Mouse (Mus musculus) spleen, adult 2 months (tissue): ENCODE data around the gene Hcfc1. TPM values are rescaled to one million over a fixed set of nuclear protein-coding genes. Genes with fewer than 3 reads are reported as not detected.

Source experiments
- DNase-seq, 2 experiments: peaks; one replicate each; pipeline versions ENCODE4 v3.0.0 to v3.0.0-alpha.2; 2012 to 2021; ENCODE audit warnings: low spot score in 2 of 2, low read depth in 1 of 2
- H3K27ac ChIP-seq: fragments of 200-500 bp; 2 replicates; pipeline ENCODE4 v1.5.1; 2012; ENCODE audit warnings: low read length, inconsistent platforms; ENCODE audit not compliant: insufficient read depth
- H3K27me3 ChIP-seq: fragments of 200-500 bp; 2 replicates; pipeline ENCODE4 v1.6.1; 2012; ENCODE audit warnings: mild to moderate bottlenecking, moderate library complexity, low read length, inconsistent platforms; ENCODE audit not compliant: control insufficient read depth, insufficient read depth
- H3K36me3 ChIP-seq: fragments of 200-500 bp; 2 replicates; pipeline ENCODE4 v1.6.1; 2012; ENCODE audit warnings: mild to moderate bottlenecking, low read length, inconsistent platforms; ENCODE audit not compliant: control insufficient read depth, insufficient read depth
- H3K4me1 ChIP-seq: fragments of 200-500 bp; 2 replicates; pipeline ENCODE4 v1.6.1; 2011; ENCODE audit warnings: inconsistent platforms; ENCODE audit not compliant: control insufficient read depth, insufficient read depth, insufficient read length
- H3K4me3 ChIP-seq: fragments of 200-500 bp; 2 replicates; pipeline ENCODE4 v1.5.1; 2011; ENCODE audit warnings: mild to moderate bottlenecking, inconsistent platforms; ENCODE audit not compliant: insufficient read depth, insufficient read length; ENCODE audit errors: extremely low read depth
- CTCF ChIP-seq: fragments of 200-500 bp; IDR thresholded peaks from 2 replicates; pipeline ENCODE4 v1.5.1; 2011; ENCODE audit warnings: mild to moderate bottlenecking, inconsistent platforms; ENCODE audit not compliant: insufficient read depth, insufficient read length, insufficient replicate concordance; ENCODE audit errors: extremely low read depth
- POLR2A ChIP-seq: fragments of 200-500 bp; IDR thresholded peaks from 2 replicates; pipeline ENCODE4 v1.6.1; 2011; ENCODE audit warnings: low read depth, low read length, inconsistent platforms
- WGBS: fragments of 180-500 bp; shearing (Covaris S2); methylation state at CpG from one replicate; pipeline ENCODE4 v1.1.7; 2018; 5-methylcytosine and 5-hydroxymethylcytosine counted together
- polyA plus RNA-seq: library from polyadenylated mRNA; depleted of rRNA; stranded (reverse); fragments of >200 nt; gene quantifications from 2 replicates; pipeline ENCODE4 v1.2.3, GENCODE M21; 2012; rRNA removed

Gene Hcfc1
- 71.1 and 88.1 TPM in 2 replicates for polyA plus RNA-seq

GRCm38 (mm10) chrX:73966248-73967176 lies at the start of gene Hcfc1:
Gene Hcfc1, minus strand, starts transcription at chrX:73966357.
- 21% methylated on average over 58 of the region's 58 CpGs for WGBS
- peak; percentile 80 to 84 for DNase-seq
- Histone ChIP-seq H3K27ac (peak within 1 kb of the TSS; percentile 100), H3K27me3 (no peaks in the 10 kb centered on the region), H3K4me3 (peak within 1 kb of the TSS; percentile 99), H3K36me3 (no peaks in the 10 kb centered on the region), H3K4me1 (peaks cover 3% of the 10 kb centered on the region; the same call in 1 of the 2 replicates)
- TF ChIP-seq POLR2A = peak; percentile 25
- TF ChIP-seq CTCF = no peak

- H3K4me1 ChIP-seq = no peaks in the 10 kb centered on the region
- TF ChIP-seq POLR2A (no peak), CTCF (no peak)
- H3K36me3 ChIP-seq = peaks cover 11% of the 10 kb centered on the region
- DNase-seq = no peak
- no peak overlapping the region for H3K4me3 ChIP-seq
- no peak overlapping the region for H3K27ac ChIP-seq
- WGBS = 68% methylated on average over 1 of the region's 1 CpGs
- no peaks in the 10 kb centered on the region for H3K27me3 ChIP-seq
These were observed 48.4 kb upstream of the Hcfc1 start for GRCm38 (mm10) chrX:74014597-74014996.

- 79% methylated on average over 8 of the region's 8 CpGs for WGBS
- Histone ChIP-seq H3K36me3 (no peaks in the 10 kb centered on the region), H3K27me3 (no peaks in the 10 kb centered on the region), H3K4me1 (no peaks in the 10 kb centered on the region), H3K27ac (no peak overlapping the region), H3K4me3 (no peak overlapping the region)
- no peak for DNase-seq
- TF ChIP-seq CTCF = no peak
- TF ChIP-seq POLR2A = no peak
These were observed 41.9 kb upstream of the Hcfc1 start for GRCm38 (mm10) chrX:74008063-74008462.

DNA sequence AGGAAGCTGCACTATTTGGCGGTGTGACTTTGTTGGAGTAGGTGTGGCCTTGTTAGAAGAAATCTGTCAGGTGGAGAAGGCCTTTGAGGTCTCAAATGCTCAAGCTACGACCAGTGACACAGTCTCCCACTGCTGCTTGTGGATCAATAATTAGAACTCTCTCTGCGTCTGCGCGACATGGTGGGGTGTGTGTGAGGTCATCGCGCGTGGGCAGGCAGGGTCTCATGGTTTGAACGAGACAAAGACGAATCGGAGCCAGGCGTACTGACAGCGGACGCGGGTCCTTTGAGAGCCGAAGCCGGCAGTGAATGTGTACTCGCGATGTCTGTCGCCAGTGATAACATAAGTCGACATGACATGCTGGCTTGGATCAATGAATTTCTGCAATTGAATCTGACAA lies 40.2 kb upstream of the Hcfc1 start:
- TF ChIP-seq POLR2A (no peak), CTCF (no peak)
- Histone ChIP-seq H3K4me1 (no peaks in the 10 kb centered on the region), H3K27ac (no peak overlapping the region), H3K36me3 (no peaks in the 10 kb centered on the region), H3K4me3 (no peak overlapping the region), H3K27me3 (no peaks in the 10 kb centered on the region)
- WGBS = 91% methylated on average over 21 of the region's 21 CpGs
- no peak for DNase-seq

- H3K27ac ChIP-seq = no peak overlapping the region
- no peaks in the 10 kb centered on the region for H3K27me3 ChIP-seq
- TF ChIP-seq POLR2A (no peak), CTCF (no peak)
- 50% methylated on average over 2 of the region's 2 CpGs for WGBS
- no peaks in the 10 kb centered on the region for H3K36me3 ChIP-seq
- DNase-seq = no peak
- no peaks in the 10 kb centered on the region for H3K4me1 ChIP-seq
- H3K4me3 ChIP-seq = no peak overlapping the region
These were observed 37.5 kb upstream of the Hcfc1 start for GRCm38 (mm10) chrX:74003644-74004043.

GRCm38 (mm10) chrX:74001024-74001423 lies 34.9 kb upstream of the Hcfc1 start:
- Histone ChIP-seq H3K27ac (no peak overlapping the region), H3K4me3 (no peak overlapping the region), H3K36me3 (no peaks in the 10 kb centered on the region), H3K4me1 (no peaks in the 10 kb centered on the region), H3K27me3 (no peaks in the 10 kb centered on the region)
- 46% methylated on average over 3 of the region's 3 CpGs for WGBS
- no peak for DNase-seq
- no peak for TF ChIP-seq POLR2A
